Mouse (Mus musculus) monocyte, adult 2 months (primary cell): ENCODE results near the gene Msantd1.
A peak's percentile ranks its signal among the peaks of the same experiment; 100 is the strongest.

ENCODE experiments used
- DNase-seq, 2 experiments: peaks; one replicate each; pipeline ENCODE4 v3.0.0; 2022; ENCODE audit warnings: low spot score in 2 of 2, low read depth in 1 of 2

Msantd1 gene

DNA sequence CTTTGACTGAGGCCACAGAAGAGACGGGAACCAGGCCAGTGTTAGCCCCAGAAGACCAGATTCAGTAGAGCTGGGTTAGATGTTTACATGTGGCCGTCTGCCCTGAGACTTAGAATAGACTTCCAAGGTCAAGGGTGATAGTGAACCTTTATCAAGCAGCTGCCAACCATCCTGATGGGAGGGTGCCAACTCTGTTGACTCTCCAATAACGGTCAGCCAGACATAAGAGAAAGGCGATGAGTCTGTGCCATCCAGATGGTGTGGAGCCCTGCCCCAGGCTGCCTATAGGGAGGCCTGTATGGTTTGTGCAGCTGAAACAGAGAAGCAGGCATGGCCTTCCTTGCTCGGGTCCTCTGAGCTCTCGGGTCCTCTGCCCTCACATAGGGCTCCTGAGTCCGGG is 16.7 kb downstream of the Msantd1 start:
- DNase-seq = no peak

DNA sequence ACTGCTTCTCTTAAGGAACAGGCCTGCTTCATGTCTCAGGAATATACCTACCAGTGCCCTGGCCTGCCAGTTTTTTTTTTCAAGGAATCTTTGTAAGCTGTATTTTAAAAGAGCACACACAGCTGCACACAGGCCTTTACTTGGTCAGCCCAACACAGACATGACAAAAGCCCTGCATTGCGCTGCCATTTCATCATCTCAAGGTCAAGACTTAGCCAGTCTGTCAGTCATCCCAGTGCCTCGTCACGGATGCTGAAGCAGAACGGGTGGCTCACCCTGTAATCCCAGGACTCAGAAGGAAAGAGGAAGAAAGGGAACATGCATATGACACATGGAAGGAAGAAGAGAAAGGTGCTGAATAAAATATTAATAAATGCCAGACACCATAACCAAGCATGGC is 19.8 kb downstream of the Msantd1 start:
- no peak for DNase-seq

GRCm38 (mm10) chr5:34930151-34930975 is 22.6 kb downstream of the Msantd1 start:
- DNase-seq = no peak

DNA sequence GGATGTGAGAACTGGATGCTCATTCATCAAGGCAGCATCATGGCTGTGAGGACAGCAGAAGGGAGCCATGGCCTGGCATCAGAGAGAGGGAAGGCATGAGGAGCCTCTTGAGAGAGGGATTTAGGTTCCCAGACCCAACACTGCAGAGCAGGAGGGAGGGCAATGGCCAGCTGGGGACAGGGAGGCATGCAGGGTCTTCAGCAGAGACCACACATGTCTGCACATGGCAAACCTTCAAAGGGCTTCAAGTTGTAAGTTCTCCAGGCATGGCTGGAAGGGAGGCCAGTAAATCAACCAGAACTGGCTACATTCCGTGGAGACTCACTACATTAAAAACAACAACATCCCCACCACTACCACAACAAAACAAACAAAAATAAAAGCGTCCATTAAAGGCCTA is 23.3 kb downstream of the Msantd1 start:
- no peak for DNase-seq

DNA sequence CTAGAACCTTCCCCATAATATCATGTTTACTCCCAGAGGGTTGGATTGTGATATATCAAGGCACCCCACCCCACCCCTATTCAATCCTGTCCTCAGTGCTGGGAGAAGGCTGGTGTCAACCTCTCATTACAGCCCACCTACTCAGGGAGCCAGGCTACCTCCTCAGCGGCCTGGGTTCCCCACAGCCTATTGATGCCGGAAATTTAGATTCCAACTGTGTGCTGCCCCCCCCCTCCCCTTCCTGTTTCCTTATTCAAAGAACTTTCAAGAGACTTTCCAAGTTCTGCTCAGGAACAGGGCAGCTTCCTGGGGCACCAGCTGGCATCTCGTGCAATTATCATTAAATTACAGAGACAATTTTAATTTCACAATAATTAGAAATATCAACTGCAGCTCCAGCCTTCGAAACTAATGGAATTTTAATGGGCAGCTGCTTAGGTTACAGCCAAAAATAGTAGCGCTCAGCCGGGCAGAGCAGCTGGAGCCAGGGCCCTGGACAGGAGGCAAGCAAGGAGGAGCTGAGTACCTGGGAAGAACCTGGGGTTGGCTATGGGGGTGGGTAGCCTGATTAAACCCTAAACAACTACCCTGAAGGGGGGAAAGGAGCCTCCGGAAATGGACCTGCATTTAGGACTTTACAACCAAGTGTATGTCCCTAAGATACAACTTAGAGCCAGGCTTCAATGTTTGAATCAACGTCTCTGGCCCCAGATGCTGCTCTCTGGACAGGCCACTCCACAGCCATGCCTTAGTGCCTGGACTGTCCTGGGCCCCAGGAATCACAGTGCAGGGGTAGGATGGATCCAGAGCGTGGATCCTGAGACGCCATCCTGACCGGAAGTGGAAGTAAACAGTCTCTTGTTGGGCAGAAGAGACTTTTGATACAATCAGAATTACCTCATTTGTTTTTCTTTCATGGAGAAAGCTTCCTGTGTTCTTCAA is 24.0 kb downstream of the Msantd1 start:
- no peak for DNase-seq

GRCm38 (mm10) chr5:34932458-34932806 is 24.6 kb downstream of the Msantd1 start:
- no peak for DNase-seq

- DNase-seq = no peak
Observed at GRCm38 (mm10) chr5:34933461-34933860, 25.6 kb downstream of the Msantd1 start.

GRCm38 (mm10) chr5:34941710-34942470 is 34.1 kb downstream of the Msantd1 start:
- DNase-seq = no peak

GRCm38 (mm10) chr5:34943428-34943827 is 35.6 kb downstream of the Msantd1 start:
- no peak for DNase-seq

GRCm38 (mm10) chr5:34948861-34949760 is 41.3 kb downstream of the Msantd1 start, which contains the start of gene Rgs12:
Gene Rgs12, plus strand, starts transcription at chr5:34949445.
- DNase-seq = peak; percentile 11 to 64

DNA sequence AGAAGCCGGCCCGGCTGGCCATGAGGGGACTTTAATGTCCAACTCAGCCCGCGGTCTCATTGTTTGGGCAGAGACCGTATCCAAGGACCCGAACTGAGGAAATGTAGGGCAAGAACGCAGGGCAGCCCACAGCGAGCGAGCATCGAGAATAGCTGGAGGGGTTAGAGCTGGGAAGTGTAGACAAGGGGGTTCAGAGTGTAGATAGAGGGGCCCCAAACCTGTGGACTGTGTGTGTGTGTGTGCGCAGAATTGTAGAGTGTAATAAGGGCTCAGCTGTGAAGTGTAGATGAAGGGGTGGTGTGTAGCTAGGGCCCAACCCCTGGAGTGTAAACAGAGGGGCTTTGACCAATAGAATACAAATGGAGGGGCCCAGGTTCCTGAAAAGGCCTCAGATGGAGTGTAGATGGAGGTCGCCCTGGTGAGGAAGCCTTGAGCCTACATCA is 42.0 kb downstream of the Msantd1 start:
- DNase-seq = no peak

GRCm38 (mm10) chr5:34950486-34951160 is 42.8 kb downstream of the Msantd1 start:
- no peak for DNase-seq

GRCm38 (mm10) chr5:34951161-34951834 is 43.5 kb downstream of the Msantd1 start:
- no peak for DNase-seq

- DNase-seq = no peak
Observed at GRCm38 (mm10) chr5:34954508-34954907, 46.7 kb downstream of the Msantd1 start.

GRCm38 (mm10) chr5:34955630-34956029 is 47.8 kb downstream of the Msantd1 start:
- DNase-seq = no peak

GRCm38 (mm10) chr5:34956151-34956550 is 48.3 kb downstream of the Msantd1 start:
- no peak for DNase-seq

GRCm38 (mm10) chr5:34957015-34957414 is 49.2 kb downstream of the Msantd1 start:
- DNase-seq = no peak

GRCm38 (mm10) chr5:34960021-34960420 is 52.2 kb downstream of the Msantd1 start:
- DNase-seq = no peak

- no peak for DNase-seq
Observed at GRCm38 (mm10) chr5:34965531-34965930, 57.7 kb downstream of the Msantd1 start.
